Mouse (Mus musculus) E14TG2a.4 (cell line): ENCODE measurements around the gene 1810065E05Rik.

Source experiments
- CTCF ChIP-seq: conservative IDR thresholded peaks from 2 replicates; pipeline ENCODE4 v1.5.1; 2014; ENCODE audit warnings: low read length
- NANOG ChIP-seq: IDR thresholded peaks from 2 replicates; pipeline ENCODE4 v1.6.1; 2014; ENCODE audit warnings: borderline replicate concordance, low read length, mixed read lengths
- POU5F1 ChIP-seq: IDR thresholded peaks from 2 replicates; pipeline ENCODE4 v1.6.1; 2014; ENCODE audit warnings: low read length, borderline replicate concordance

DNA sequence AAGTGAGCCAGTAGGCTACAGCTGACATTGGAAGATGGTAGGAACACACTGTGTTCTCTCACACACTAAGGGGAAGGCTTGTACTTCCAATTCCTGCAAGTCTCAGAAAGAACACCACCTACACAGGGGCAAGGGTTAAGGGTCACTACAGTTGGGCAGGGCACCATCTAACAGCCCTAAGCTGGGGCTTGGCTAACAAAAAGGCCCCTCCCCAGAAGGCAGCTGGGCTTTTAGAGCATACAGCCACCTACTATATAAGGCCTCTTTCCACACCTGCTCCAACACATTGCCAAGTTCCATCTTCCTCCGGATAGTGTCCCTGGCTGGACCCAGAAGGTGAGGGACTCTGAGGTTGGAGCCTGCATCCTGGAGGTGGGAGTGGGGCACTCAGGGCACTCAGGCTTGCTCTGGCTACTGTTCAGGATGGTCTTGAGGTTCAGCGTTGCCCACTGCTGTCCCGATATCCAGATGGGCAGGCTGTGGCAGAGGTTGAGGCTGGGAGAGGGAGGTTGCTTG lies 42.1 kb upstream of the 1810065E05Rik start, which contains the start of gene Lypd8:
- TF ChIP-seq CTCF (no peak), POU5F1 (no peak), NANOG (no peak)
